Comparison of ENCODE assay signal across 19 mouse cellular contexts in genomic region chr7:102393898-102394297, GRCm38 (mm10).
"Had no signal": no experiment of that assay in that cellular context is flagged by ENCODE, and none has a peak within 500 bp of the region (broad histone marks: within the 10 kb centered on the region; RNA-seq: fewer than 3 reads in every experiment).

No protein-coding gene starts in this region.

- H3K9me3 ChIP-seq: midbrain, embryonic 10.5 days; midbrain, embryonic 12.5 days; midbrain, embryonic 15.5 days; neural tube, embryonic 12.5 days; stomach, embryonic 15.5 days had no signal

- H3K36me3 ChIP-seq: midbrain, embryonic 10.5 days; midbrain, embryonic 12.5 days; midbrain, embryonic 15.5 days; neural tube, embryonic 12.5 days; stomach, embryonic 15.5 days had no signal

- H3K4me2 ChIP-seq: lung, embryonic 14.5 days; midbrain, embryonic 12.5 days; midbrain, embryonic 15.5 days; neural tube, embryonic 12.5 days; stomach, embryonic 15.5 days had no signal

- H3K4me1 ChIP-seq: midbrain, embryonic 10.5 days; midbrain, embryonic 15.5 days; neural tube, embryonic 12.5 days; stomach, embryonic 15.5 days had no signal

- ATAC-seq: midbrain, embryonic 15.5 days had no signal

- DNase-seq: lung, adult 18-20 months; lung, embryonic 14.5 days; lung, postnatal 10 days; lung, postnatal 36 days; retina, postnatal 1 day; right cerebral cortex, adult 18-20 months; right cerebral cortex, postnatal 25 days; right cerebral cortex, postnatal 4 days; spleen, adult 18-20 months; thymus, adult 2 months; thymus, postnatal 25 days; thymus, postnatal 4 days had no signal

- H3K27me3 ChIP-seq: midbrain, embryonic 12.5 days; midbrain, embryonic 15.5 days; neural tube, embryonic 12.5 days; stomach, embryonic 15.5 days had no signal

- H3K27ac ChIP-seq: macrophage; midbrain, embryonic 10.5 days; midbrain, embryonic 12.5 days; midbrain, embryonic 15.5 days; neural tube, embryonic 12.5 days; stomach, embryonic 15.5 days; stomach, postnatal 0 days had no signal

- H3K4me3 ChIP-seq: midbrain, embryonic 10.5 days; midbrain, embryonic 12.5 days; midbrain, embryonic 15.5 days; neural tube, embryonic 12.5 days; stomach, embryonic 15.5 days had no signal

- H3K9ac ChIP-seq: lung, embryonic 14.5 days; midbrain, embryonic 12.5 days; midbrain, embryonic 15.5 days; neural tube, embryonic 12.5 days; stomach, embryonic 15.5 days had no signal
